Mouse (Mus musculus) bone marrow, adult 2 months (tissue): ENCODE data around the gene Gbf1.

Experiments used
- CTCF ChIP-seq: fragments of 200-500 bp; IDR thresholded peaks from 2 replicates; pipeline ENCODE4 v1.5.1; 2011; ENCODE audit warnings: low read length, control low read depth; ENCODE audit not compliant: control insufficient read depth, insufficient read depth
- POLR2A ChIP-seq: fragments of 200-500 bp; IDR thresholded peaks from 2 replicates; pipeline ENCODE4 v1.6.1; 2011; ENCODE audit warnings: low read depth, mild to moderate bottlenecking, control low read depth, low read length, borderline replicate concordance; ENCODE audit not compliant: control insufficient read depth

DNA sequence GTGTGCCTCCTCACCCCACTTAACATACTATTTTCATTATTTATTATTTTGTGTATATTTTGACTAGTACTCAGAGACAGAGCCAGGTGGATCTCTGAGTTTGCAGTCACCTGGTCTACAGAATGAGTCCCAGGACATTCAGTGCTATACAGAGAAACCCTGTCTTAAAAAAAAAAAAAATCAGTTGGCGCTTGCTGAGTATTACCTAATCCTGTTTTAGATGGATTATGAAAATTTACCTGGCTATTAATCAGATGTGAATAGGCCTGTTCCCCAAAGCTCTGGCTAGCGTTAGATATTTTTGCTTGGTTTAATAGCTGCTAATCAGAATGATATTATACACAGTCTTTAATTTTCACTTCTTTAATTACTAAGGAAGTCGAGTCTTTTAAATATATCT is 28.4 kb upstream of the Gbf1 start:
- TF ChIP-seq CTCF (no peak), POLR2A (no peak)
